Mouse (Mus musculus) E14TG2a.4 (cell line): ENCODE results near the gene Slc27a3.

Experiments used
- CTCF ChIP-seq: conservative IDR thresholded peaks from 2 replicates; pipeline ENCODE4 v1.5.1; 2014; ENCODE audit warnings: low read length
- NANOG ChIP-seq: IDR thresholded peaks from 2 replicates; pipeline ENCODE4 v1.6.1; 2014; ENCODE audit warnings: borderline replicate concordance, low read length, mixed read lengths
- POU5F1 ChIP-seq: IDR thresholded peaks from 2 replicates; pipeline ENCODE4 v1.6.1; 2014; ENCODE audit warnings: low read length, borderline replicate concordance

GRCm38 (mm10) chr3:90388192-90388591 is 1.5 kb downstream of the Slc27a3 start:
- TF ChIP-seq CTCF (no peak), POU5F1 (no peak), NANOG (no peak)
